Mouse (Mus musculus) liver, embryonic 14.5 days (tissue): ENCODE measurements around the gene Ddx5.

Experiments
- CTCF ChIP-seq: IDR thresholded peaks from 2 replicates; pipeline ENCODE4 v1.5.1; 2016; ENCODE audit warnings: antibody characterized with exemption, low read depth, control low read depth
- EP300 ChIP-seq: IDR thresholded peaks from 2 replicates; pipeline ENCODE4 v1.6.1; 2016; ENCODE audit warnings: antibody characterized with exemption, low read depth

DNA sequence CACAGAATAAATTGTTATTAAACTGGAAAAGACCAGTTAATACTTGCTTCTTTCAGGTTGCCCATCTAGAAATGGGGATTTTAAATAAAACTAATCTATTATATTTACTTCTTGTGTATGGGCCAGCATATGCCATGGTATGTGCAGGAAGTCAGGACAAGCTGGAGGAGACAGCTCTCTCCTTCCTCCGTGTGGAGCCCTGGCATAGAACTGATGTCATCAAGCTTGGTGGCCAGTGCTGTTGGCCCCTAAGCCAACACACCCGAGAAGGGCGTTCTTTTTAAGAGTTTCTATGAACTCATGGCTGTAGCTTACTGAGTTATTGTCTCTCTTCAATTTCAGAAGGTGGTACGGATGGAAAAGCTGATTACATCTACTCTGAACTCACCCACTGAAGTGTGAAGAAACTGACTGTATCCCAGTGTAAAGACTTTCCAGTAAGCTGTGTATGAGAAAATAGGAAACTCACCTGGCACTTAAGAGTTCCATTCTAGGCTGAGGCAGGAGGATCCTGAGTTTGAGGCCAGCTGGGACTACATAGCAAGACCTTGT, 22.3 kb downstream of the Ddx5 start:
- TF ChIP-seq CTCF (no peak), EP300 (no peak)
